Mouse (Mus musculus) liver, adult 2 months (tissue): Measurements from ENCODE around the gene Ap5b1.

ENCODE experiments used
- CTCF ChIP-seq: fragments of 200-500 bp; IDR thresholded peaks from 2 replicates; pipeline ENCODE4 v1.5.1; 2011; ENCODE audit warnings: low read depth, low read length, control low read depth
- POLR2A ChIP-seq: fragments of 200-500 bp; IDR thresholded peaks from 2 replicates; pipeline ENCODE4 v1.6.1; 2011; ENCODE audit warnings: low read length, control low read depth; ENCODE audit not compliant: insufficient read depth; ENCODE audit errors: extremely low read depth

DNA sequence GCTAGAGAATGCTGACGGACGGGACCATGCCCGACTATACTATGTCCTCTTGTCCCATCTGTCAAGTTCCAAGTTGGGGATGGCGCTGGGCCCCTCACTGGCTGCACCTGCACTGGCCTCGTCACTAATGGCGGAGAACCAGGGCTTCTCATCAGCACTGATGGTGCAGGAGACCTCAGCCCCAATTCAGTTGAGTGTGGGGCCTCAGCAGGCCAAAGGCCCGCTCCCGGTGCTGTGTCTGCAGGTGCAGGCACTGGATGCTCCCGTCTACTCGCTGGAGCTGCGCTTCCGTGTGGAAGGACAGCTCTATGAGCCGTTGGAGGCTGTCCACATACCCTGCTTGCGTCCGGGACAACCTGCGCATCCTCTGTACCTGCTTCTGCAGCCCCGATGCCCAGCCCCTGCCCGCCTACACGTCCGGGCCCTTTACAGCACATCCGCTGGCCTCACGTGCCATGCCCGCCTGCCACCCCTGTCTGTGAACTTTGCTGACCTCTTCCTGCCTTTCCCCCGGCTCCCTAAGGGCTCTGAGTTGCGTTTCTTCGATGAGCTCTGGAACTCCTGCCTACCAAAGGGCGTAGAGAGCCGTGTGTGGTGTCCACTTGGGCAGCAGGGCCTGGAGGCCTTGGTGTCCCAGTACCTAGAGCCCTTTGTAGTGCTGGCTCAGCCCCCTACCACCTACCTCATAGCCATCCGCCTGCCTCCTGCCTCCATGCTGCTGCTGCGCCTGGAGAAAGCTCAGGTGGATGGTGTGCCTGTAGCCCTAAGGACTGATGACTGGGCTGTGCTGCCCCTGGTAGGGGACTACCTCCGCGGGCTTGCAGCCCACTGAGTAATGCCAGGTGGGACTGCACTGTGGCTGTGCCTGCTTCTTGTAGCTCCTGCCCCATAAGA, 2.8 kb downstream of the Ap5b1 start:
- TF ChIP-seq CTCF (no peak), POLR2A (no peak)
